Mouse (Mus musculus) adrenal gland, postnatal 4 days (tissue): ENCODE data around the gene Myh9. TPM values are rescaled to one million over a fixed set of nuclear protein-coding genes. Genes with fewer than 3 reads are reported as not detected.
"Not testable (repeated sequence)": the region's sequence is repeated elsewhere in the genome, so short reads cannot be mapped to it uniquely, and the experiment has no call there.

ENCODE experiments used
- DNase-seq, 2 experiments: peaks; one replicate each; pipeline ENCODE4 v3.0.0; 2021 to 2022; ENCODE audit warnings: low spot score in 2 of 2, mixed read lengths in 2 of 2
- total RNA-seq, 2 experiments: library from RNA; stranded (reverse); gene quantifications; 2 replicates each; pipeline ENCODE4 v1.2.3; 2021

The Myh9 gene
- total RNA-seq, 2 experiments from 2014 or later = 251 to 311 TPM

DNA sequence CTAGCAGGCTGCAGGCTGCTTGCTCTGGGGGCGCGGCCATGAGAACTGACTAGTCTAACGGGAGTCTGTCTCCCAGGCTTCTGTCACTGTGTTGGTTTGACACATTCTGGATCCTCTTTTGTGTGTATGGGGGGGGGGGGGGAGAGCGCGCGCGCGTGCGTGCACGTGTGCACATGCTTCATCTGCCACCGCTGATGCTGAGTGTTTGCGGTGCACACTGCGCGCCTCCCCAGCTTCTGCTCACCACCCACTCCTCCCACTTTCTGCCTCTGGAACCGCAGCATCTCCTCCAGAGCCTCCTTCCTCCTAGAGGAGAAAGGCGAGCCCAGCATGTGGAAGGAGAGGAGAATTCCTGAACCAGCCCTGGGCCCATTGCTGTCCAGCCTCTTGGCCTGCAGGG lies 81.9 kb downstream of the Myh9 start:
- no peak for DNase-seq

DNA sequence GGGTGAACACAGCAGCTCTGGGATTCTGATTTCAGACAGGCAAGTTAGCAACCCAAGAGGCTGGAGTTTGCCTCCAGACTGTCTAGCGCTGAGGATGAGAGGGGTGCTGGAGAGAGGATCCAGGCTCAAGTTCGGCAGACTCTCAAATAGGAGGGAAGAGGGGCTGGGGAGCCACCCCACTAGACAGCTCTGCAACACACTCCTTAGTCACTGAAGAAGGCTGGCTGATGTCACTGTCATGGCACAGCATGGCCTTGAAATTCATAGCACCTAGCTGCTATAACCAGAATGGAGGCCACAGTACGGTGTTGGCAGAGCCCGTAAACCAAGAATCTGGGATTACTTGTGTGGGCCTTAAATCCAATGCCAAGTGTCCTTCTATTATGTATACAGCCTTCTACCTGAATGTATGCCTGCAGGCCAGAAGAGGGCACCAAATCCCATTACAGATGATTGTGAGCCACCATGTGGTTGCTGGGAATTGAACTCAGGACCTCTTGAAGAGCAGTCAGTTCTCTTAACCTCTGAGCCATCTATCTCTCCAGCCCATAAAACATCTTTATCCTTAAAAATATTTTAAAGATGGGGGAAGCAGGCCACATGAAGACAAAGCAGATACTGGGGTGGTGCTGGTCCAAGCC lies 84.3 kb downstream of the Myh9 start:
- no peak for DNase-seq

DNA sequence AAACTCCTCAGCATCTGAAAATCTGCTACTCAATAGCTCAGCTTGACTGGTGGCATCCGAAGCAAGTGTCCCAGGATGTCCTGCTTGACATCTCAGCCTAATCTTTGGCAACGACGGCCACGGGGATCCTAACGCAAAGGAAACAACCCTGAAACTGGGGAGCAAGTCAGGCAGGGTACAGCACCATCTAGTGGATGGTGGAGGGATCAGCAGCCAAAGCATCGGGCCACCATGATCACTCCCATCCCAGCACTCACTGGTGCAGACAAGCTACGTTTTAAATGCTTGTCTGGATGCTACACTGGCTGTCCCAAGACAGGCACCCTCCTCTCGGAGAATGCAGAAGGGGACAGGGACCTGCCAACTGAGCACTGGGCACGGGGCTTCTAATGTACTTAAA lies 85.1 kb downstream of the Myh9 start, which contains the start of gene Apol8:
Gene Apol8 (minus strand): TSS at position 156 of the 400 bp plus-strand sequence.
- DNase-seq = no peak

DNA sequence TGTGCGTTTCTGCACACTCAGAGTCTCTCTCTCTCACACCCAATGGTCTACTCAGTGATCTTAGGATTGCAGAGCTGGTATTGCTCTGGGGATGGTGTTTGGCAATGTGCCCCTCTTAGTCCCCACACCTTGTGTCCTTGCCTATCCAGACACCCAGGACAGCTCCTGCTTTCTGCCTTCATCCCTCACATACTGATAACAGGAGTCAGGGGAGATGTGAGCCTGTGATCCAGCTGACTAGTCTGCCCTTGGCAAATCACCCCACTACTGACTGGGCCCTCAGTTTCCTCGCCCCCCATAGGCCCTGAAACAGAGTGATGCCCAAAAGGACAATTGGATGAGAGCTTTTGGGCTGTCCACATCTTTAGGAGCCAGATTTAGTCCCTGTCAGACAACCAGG lies 85.9 kb downstream of the Myh9 start:
- no peak for DNase-seq

DNA sequence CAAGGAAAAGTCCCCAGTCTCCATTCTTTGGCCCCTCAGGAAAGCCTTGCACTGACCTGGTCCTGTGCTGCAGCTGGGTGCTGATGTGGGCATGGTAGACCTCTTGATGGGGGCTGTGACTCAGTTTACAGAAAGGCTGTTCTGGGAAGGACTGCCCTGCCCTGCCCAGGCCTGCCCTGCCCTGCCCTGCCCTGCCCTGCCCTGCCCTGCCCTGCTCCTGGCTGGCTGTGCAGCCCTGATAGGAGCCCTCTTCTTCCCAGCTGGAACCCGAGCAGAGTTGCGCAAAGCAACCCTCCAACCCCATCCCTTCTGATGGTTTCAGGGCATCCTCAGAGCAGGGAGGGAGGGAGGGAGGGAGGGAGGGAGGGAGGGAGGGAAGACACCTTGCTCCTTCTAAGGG lies 86.8 kb downstream of the Myh9 start:
- no peak for DNase-seq

DNA sequence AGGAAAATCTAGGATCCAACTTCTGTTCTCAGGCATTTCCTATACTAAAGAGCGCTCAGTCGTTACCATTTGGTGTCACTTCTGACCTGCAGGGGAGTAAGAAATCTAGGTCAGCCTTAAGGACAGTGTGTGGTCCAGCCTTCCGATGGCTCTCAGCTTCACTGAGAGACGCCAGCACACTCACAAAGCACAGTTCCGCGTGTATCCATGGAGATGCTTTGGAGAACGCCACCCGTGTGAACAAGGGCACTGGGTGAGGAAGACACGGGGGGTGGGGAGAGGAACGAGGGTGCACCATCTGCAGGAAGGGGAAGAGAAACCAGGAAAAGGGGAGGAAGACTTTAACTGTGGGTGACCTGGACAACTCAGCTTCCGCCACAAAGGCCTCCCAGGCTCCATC lies 89.5 kb downstream of the Myh9 start:
- DNase-seq = no peak

DNA sequence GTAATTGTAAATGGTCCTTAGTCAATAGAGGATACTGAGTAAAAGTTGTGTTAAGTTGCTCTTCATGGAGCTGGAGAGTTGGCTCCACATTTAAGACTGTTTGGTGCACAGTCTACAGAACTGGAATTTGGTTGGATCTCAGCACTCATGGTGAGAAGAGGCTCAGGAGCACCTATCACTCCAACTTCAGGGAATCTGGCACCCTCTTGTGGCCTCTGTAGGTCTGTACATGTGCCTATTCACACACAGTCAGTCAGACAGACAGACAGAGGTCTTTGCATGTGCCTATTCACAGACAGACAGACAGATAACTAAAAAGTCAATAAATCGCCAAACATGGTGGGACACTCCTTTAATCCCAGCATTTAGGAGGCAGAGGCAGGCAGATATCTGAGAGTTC lies 91.5 kb downstream of the Myh9 start:
- DNase-seq = no peak

DNA sequence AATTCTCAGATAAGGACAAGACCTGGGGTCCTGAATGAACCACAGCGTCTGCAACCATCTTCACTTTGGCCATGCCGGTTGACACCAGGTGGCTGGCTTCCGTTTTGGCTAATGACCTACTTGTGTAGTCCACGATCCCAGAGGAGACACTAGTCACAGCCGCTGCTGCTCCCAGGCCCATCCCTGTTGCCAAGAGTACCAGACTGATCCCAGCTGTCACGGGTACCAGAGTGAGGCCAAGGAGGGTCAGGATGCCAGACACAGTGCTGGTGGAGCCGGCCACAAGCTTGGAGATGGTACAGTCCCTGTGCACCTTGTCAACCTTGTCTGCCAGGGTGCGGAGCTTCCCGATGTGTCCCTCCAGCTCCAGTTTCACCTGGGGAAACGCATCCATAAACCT lies 92.3 kb downstream of the Myh9 start:
- no peak for DNase-seq

DNA sequence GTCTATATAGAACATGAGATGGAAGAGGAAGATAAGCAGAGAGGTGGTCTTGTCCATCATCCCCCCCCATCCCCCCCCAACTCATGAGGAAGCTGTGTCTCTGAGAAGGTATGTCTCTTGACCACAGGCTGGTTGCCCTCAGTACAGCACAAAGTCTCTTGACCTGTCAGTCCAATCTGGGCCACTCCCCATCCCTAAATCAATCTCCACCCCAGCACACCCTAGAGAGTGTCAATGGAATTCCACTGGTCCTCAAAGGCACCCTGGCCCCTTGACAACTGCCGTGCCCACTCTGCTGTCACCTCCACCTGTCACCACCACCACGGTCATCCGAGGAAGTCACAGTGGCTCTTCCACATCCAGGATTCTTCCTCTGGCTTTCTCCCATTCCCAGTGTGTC lies 93.6 kb downstream of the Myh9 start:
- no peak for DNase-seq

DNA sequence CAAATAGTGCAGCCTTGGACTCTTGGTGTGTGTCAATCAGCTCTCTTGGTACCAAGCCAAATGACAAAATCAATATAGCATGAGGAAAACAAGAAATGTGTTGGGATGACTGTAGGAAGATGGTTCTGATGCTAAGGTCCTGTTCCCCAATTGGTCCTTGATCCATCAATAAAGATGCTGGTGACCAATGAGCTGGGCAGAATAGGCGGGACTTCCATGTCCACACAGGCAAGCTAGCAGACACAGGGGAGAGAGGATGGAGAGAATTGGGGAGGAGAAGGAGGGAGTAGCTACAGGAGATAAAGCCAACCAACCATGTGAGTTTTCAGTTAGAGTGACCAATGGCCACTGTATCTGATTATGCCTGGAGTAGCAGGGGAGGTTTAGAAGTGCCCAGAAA lies 95.6 kb downstream of the Myh9 start:
- no peak for DNase-seq

DNA sequence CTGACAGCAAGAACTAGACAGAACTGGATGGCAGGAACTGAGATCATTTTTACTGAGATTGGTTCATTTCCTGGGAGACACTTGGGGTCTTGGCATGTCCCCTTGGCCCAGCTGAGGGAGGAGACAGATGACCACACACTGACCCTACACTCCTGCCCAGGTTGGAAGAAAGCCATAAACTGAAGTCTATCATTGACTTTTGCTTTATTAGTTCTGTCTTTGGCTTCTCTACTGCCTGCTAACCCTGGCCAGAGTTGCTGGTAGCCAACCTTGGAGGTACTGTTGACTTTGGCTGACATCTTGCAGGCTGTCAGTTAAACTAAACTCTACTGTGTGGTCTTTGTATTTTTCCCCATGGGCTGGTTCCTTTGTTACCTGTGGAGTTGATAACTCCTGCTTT lies 96.9 kb downstream of the Myh9 start:
- DNase-seq = no peak

DNA sequence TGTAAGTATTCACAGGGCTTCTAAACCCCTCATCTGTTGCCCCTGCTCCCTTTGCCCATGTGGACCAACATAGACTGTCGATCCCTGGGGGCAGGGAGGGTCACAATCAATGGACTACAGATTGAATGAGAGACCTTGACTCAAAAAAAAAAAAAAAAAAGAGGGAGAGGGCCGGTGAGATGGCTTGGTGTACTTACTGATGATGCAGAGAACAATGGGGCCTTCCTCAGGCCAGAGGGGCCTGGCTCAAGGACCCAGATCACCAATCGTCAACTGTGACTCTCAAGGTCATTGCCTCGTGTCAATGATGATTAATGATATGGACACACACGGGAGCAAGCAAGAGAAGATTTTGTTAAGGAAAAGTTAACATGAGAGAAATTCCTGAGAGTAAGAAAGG lies 97.3 kb downstream of the Myh9 start:
- no peak for DNase-seq

DNA sequence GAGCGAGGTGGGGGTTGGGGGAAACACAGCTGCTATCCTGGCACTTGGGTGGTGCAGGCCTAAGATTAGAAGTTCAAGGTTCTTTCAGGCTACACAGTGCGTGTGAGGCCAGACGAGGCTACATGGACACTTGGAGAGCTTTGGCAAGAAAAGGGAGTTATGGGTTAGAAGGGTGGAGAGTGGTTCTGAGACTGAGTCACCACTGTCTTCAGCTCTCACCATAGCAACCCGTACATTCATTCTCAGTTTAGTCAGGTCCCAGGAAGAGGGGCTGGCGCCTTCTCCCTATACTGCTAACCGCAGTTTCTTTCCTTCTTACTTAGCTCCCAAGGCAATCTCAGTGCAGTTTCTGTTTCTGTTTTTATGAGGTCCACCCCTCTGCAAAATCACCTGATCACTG lies 100.4 kb downstream of the Myh9 start:
- DNase-seq = not testable (repeated sequence)

DNA sequence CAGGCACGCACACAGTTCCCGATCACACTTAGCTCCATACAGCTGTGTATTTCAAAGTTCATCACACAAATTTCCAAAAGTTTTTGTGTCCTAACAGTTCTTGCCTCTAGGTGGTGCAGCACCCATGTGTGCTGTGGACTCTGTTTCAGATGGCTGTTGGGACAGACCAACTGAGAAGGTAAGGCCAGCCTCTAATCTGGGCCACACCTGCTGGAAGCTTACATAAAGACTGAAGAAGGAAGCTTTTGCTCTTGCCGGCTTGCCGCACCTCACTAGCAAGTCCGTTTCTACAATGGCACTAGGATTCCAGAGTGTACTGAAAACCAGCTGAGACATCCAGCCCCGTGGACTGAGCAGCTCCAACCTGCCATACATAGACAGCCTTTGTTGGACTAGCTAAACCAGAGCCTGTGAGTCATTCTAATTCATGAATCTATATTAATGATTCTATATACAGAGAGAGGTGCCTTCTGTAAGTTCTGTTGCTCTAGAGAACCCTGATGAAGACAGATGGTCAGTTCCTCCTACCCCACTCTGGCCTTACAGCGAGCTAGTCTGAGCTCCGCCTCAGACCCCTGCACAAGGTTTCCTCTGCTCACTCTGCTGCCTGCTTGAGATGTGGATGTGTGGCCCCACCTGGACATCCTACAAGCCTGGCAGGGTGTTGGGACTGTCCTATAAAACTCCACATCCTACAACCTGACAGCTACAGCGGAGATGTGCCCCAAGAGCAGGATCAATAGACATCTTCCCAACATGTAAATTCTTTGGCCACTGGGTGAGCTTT lies 101.3 kb downstream of the Myh9 start:
- no peak for DNase-seq

DNA sequence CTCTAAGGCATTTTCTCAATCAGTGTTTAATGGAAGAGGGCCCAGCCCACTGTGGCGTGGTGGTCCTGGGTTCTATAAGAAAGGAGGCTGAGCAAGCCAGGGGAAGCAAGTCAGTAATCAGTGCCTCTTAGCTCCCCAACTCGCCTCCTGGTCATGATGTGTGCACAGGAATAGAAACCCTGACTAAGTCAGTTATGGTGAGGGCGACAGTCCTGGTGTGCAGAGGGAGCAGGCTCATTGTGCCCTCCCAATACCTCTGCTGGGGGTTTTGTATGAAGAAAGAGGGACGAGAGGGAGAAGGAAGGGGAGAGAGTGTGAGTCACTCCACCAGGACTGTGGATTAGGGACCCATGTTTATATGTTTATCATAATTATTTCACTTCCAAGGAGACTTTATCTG lies 108.1 kb downstream of the Myh9 start:
- not testable (repeated sequence) for DNase-seq

DNA sequence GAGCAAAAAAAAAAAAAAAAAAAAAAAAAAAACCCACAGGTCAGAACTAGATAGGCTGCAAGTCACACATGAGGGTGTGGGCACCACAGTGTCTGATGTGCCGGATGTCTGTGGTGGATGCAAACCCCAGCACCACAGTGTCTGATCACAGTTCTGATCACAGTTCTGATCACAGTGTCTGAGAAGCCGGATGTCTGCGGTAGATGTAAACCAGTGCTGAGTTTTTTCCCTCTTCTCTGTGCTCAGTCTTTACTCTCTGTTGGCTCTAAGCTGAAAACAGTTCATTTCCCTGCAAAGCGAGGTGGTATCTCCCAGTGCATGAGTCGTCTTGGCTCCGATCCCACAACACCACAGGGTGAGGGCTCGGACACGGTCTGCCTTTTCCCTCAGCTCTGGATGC lies 108.6 kb downstream of the Myh9 start:
- DNase-seq = not testable (repeated sequence)

DNA sequence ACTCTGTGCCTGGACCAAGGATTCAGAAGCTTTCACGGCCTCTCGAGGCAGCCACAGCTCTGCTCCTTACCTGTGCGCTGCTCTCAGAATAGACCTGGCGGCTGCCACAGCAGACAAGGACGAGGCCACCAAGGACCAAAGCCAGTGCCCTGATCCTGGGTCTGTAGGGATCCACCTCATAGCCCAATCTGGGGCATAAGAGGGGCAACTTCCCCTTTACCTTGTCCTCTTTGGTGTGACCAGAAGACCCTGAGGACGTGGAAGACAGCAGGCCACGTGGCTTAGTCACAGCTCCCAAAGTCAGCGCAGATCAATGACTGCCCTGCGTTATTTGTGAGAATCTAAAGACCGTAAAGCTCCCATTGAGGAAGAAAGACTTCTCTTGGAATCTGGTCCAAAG lies 109.1 kb downstream of the Myh9 start:
- DNase-seq = not testable (repeated sequence)

DNA sequence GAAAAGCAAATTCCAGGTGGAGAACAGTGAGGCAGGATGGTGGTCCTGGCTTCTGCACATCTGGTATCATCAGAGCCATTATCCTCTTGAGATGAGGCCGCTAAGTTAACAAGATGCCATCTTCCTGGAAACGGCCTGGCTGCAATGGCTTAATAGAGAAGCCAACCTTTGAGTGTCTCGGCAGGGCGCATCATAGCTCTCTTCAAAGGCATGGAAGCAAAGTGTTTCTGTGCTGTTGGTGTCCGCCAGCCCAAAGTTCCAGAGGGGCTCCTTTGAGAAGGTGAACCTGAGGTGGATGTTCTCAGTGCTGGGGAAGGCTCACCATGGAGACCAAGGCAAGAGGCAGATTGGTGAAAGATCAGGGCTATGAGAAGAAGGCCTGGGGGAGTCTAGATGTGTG lies 110.4 kb downstream of the Myh9 start:
- no peak for DNase-seq

DNA sequence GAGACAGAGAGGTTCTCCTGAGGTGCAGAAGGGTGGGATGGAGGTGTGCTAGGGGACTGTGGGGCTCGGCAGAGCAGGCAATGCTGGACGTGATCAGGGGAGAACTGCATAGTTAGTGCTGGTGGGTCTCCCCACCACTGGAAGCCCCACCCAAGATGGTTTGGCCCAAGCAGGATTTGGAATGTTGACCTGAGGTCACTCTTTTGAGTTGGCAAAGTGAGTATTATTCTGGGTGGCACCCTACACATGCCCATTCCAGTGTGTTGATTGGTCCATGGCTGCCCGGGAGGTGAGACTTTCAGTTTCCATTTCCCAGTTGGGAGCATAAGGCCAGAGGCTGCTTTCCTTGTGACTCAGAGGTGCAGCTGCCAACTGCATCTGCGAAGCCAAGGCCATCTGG lies 113.2 kb downstream of the Myh9 start, which contains the start of gene Apol9b:
Gene Apol9b (plus strand): TSS at position 301 of the 400 bp plus-strand sequence.
- DNase-seq = not testable (repeated sequence)

DNA sequence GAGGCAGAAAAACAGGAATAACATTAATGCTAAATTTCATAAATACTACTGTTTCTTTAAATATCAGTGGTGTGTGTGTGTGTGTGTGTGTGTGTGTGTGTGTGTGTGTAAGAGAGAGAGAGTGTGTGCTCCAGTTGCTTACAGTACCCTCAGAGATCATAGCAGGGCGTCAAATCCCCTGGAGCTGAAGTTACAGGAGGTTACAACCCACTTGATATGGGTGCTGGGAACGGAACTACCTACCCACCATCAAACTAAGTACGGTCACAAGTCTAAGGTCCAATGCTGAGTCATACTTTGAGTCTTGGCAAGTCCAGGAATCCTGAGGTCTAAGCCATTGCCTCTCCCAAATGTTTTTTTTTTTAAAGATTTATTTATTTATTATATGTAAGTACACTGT lies 114.2 kb downstream of the Myh9 start:
- not testable (repeated sequence) for DNase-seq

DNA sequence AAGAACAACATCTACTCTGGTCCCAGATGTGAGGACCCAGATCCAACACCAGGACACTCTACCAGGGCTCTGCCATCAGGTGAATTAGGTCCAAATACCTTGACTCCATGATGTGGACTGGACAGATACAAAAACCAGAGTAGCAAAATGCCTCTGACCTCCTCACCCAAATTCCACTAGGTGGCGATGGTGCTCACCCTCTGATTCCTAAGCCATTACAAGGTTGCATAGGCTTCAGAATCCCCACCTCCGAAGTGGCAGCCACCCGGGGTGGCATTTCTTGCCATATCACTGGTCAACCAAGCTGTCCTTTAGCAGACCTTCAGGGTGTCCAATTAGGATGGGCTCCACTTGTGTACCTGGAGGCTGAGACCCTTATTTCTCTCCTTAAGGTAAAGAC lies 114.8 kb downstream of the Myh9 start:
- DNase-seq = not testable (repeated sequence)

DNA sequence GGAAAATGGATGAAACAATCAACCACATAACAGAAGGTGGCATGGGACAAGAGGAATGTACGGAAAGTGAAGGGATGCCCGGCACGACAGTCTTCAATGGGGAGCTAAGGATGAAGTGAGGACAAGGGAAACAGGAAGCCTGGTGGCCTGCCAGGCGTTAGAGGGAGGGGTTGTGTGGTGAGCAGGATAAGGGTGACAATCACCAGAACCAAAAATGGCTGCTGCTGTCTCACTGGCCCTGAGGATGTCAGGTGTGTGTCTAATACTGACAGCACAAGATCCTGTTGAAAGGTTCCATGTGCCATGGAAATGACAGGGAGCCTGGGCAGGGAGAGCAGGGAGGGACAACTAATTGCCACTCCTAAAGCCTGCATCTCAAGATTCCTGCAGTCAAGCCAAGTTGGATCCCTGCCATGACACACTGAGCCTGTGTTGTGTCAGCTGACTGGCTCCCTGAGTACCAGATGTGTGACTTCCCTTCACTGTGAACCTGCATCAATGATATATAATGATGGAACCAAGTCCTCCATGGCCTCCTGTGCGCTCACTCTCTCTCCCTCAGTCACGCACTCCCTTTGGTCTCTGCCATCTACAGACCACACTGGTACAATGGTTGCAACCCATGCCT lies 116.5 kb downstream of the Myh9 start:
- not testable (repeated sequence) for DNase-seq
